Mouse (Mus musculus) bone marrow, adult 2 months (tissue): ENCODE data around the gene Endou.

Experiments used
- CTCF ChIP-seq: fragments of 200-500 bp; IDR thresholded peaks from 2 replicates; pipeline ENCODE4 v1.5.1; 2011; ENCODE audit warnings: low read length, control low read depth; ENCODE audit not compliant: control insufficient read depth, insufficient read depth
- POLR2A ChIP-seq: fragments of 200-500 bp; IDR thresholded peaks from 2 replicates; pipeline ENCODE4 v1.6.1; 2011; ENCODE audit warnings: low read depth, mild to moderate bottlenecking, control low read depth, low read length, borderline replicate concordance; ENCODE audit not compliant: control insufficient read depth

GRCm38 (mm10) chr15:97763256-97764049 lies 32.3 kb upstream of the Endou start:
- TF ChIP-seq CTCF: no peak
- TF ChIP-seq POLR2A: no peak
